ENCODE assay signal across 8 mouse cellular contexts in genomic region chr5:34538527-34538926, GRCm38 (mm10). TPM values are rescaled to one million over a fixed set of nuclear protein-coding genes. Genes with fewer than 3 reads are reported as not detected.
DNase-seq lines count a peak whose midpoint lies in the region; ATAC-seq and TF ChIP-seq lines count a peak whose summit lies in the region.

No protein-coding gene starts in this region.

- H3K36me3 ChIP-seq in kidney, postnatal 0 days (ENCODE audit: insufficient read depth, low read length): no peaks in the 10 kb centered on the region

- peak; percentile 53 for TF ChIP-seq CTCF in kidney, postnatal 0 days (IDR thresholded peaks at IDR 0.05; ENCODE audit: low read depth)

- H3K4me3 ChIP-seq in kidney, postnatal 0 days (replicated peaks; ENCODE audit: low read depth, low read length): no peak overlapping the region

- no peak overlapping the region for H3K9ac ChIP-seq in kidney, postnatal 0 days (ENCODE audit: low read depth, low read length)

- intact Hi-C loops in left cerebral cortex, postnatal 36 days (cut with DNase I): no loop called here

- no peak overlapping the region for H3K27ac ChIP-seq in kidney, postnatal 0 days

- no peaks in the 10 kb centered on the region for H3K4me1 ChIP-seq in kidney, postnatal 0 days (replicated peaks; ENCODE audit: insufficient read depth, low read length)

- DNase-seq in kidney, postnatal 0 days (ENCODE audit: low spot score): peak; percentile 58
- no peak for DNase-seq in kidney, adult 18-20 months
- DNase-seq in ZHBTc4 (ENCODE audit: low read depth, low spot score): peak; percentile 78
- peak; percentile 36 to 42 for DNase-seq in lung, adult 18-20 months
- DNase-seq in thymus, adult 18-20 months: peak; percentile 58 to 72
- DNase-seq in layer of hippocampus, adult 18-20 months (ENCODE audit: low spot score in 2 of 2): no peak
- no peak for DNase-seq in left cerebral cortex, postnatal 36 days (ENCODE audit: low spot score in 2 of 2)
- no peak for DNase-seq in MN1 (ENCODE audit: low spot score)

- ATAC-seq in kidney, postnatal 0 days (replicated peaks; ENCODE audit: low FRiP score, low read depth): 0 out of 2 replicates have a peak, but pooled peaks have one; percentile 49

- WGBS in kidney, postnatal 0 days: 33% methylated on average over 5 of the region's 5 CpGs

- no peaks in the 10 kb centered on the region for H3K27me3 ChIP-seq in kidney, postnatal 0 days (ENCODE audit: insufficient read depth, low read length)

- H3K4me2 ChIP-seq in kidney, postnatal 0 days (ENCODE audit: low read length): no peak overlapping the region

- no peaks in the 10 kb centered on the region for H3K9me3 ChIP-seq in kidney, postnatal 0 days (replicated peaks; ENCODE audit: low read length)

RNA-seq across cellular contexts. Expression of gene Sh3bp2, which starts 12.9 kb away (rescaled TPM):
- 6.2 and 8.9 TPM in 2 replicates for polyA plus RNA-seq in kidney, postnatal 0 days (2015; fragmentation: Nextera tagmentation; extraction: Ambion mirVana)
- 1 to 10 TPM; 3.9 to 5.2 TPM for total RNA-seq in layer of hippocampus, adult 18-20 months (2021)
- 1 to 10 TPM; 2.6 to 3.7 TPM for total RNA-seq in left cerebral cortex, postnatal 36 days (2021)

RNA-seq across cellular contexts. Expression of gene Tnip2, which starts 24.7 kb away (rescaled TPM):
- polyA plus RNA-seq in kidney, postnatal 0 days (2015; fragmentation: Nextera tagmentation; extraction: Ambion mirVana): 16.5 and 17.6 TPM in 2 replicates
- total RNA-seq in layer of hippocampus, adult 18-20 months (2021): 10 to 100 TPM; 22.9 to 24.3 TPM
- 10 to 100 TPM; 12.7 to 20.4 TPM for total RNA-seq in left cerebral cortex, postnatal 36 days (2021)

RNA-seq across cellular contexts. Expression of gene Add1, which starts 34.9 kb away (rescaled TPM):
- polyA plus RNA-seq in kidney, postnatal 0 days (2015; fragmentation: Nextera tagmentation; extraction: Ambion mirVana): 130 and 143 TPM in 2 replicates
- total RNA-seq in layer of hippocampus, adult 18-20 months (2021): 100 to 1,000 TPM; 452 to 467 TPM
- 100 to 1,000 TPM; 434 to 436 TPM for total RNA-seq in left cerebral cortex, postnatal 36 days (2021)

Comparison
In these comparisons a context has a peak if more than half of its experiments do, and no peak if none do; other contexts are left out.
1. DNase-seq: peak in kidney, postnatal 0 days (single experiment), ZHBTc4 (single experiment), lung, adult 18-20 months (2 of 2) and thymus, adult 18-20 months (2 of 2); none in kidney, adult 18-20 months (single experiment), layer of hippocampus, adult 18-20 months (0 of 2), left cerebral cortex, postnatal 36 days (0 of 2) and MN1 (single experiment).